Mouse (Mus musculus): ENCODE results near the gene Rasgrp1. TPM values are rescaled to one million over a fixed set of nuclear protein-coding genes. Genes with fewer than 3 reads are reported as not detected.

Rasgrp1 gene
- polyA plus RNA-seq, 1 experiment = not detected

DNA sequence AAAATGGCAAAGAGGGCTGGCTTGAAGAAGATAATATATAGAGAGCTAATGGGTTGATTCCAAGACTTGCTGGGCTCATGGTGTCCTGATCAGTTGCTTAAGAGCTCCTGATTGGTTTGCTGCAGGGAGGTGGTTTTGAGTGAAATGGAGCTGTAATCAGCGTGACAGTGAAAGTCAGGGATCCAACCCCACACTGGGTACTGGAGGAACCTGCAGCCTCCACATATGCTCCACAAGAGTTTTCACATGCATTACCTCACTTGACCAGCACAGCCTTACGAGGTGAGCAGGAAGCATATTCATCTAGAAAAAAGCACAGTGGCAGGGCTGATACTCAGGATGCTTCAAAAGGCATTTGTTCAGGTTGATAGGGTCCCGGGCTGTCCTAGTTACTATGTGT is 21.6 kb downstream of the Rasgrp1 start:
- H3K4me3 ChIP-seq = no peak overlapping the region
- H3K36me3 ChIP-seq (ENCODE audit: control insufficient read depth, insufficient read depth) = no peaks in the 10 kb centered on the region
- no peaks in the 10 kb centered on the region for H3K79me2 ChIP-seq (ENCODE audit: control insufficient read depth, insufficient read depth)
- TF ChIP-seq MYOG (IDR thresholded peaks at IDR 0.05; ENCODE audit: control insufficient read depth in 1 of 3, insufficient read depth in 1 of 3, insufficient read length in 2 of 3, low read depth in 2 of 3) (no peak), POLR2A (IDR thresholded peaks at IDR 0.05; ENCODE audit: insufficient read length, low read depth) (no peak), MYOD1 (IDR thresholded peaks at IDR 0.05; ENCODE audit: control insufficient read depth in 1 of 3, insufficient read length in 2 of 3, low read depth in 2 of 3) (no peak), TCF3 (IDR thresholded peaks at IDR 0.05; ENCODE audit: insufficient read length, low read depth) (no peak)
- no peak overlapping the region for H3ac ChIP-seq (ENCODE audit: control insufficient read depth, insufficient read length)
- H3K27me3 ChIP-seq (ENCODE audit: control insufficient read depth, insufficient read depth, insufficient read length) = peaks cover 11% of the 10 kb centered on the region
- H3K4me2 ChIP-seq (ENCODE audit: low read depth) = no peak overlapping the region

DNA sequence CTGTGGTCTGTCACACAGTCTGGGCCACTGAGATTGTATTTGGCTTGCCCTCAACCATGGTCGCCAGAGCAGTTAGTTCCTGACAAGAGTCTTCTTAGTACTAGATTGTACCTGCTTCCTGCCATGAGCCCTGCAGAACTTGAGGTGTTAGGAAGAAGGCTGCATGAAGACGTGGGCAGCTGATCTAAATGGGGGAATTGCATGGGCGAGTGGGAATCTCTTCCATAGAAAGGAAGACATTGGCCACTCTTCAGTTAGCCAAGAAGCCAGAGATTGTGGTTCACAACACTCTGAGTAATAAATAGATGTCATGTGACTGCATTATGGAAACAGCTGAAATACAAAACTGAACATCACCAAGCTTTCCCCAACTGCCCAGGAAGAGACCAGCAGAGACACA is 23.8 kb downstream of the Rasgrp1 start:
- no peak overlapping the region for H3K4me3 ChIP-seq
- H3ac ChIP-seq (ENCODE audit: control insufficient read depth, insufficient read length) = no peak overlapping the region
- peaks cover 12% of the 10 kb centered on the region for H3K27me3 ChIP-seq (ENCODE audit: control insufficient read depth, insufficient read depth, insufficient read length)
- H3K4me2 ChIP-seq (ENCODE audit: low read depth) = no peak overlapping the region
- TF ChIP-seq POLR2AphosphoS2 (IDR thresholded peaks at IDR 0.05; ENCODE audit: insufficient read length, low read depth) = no peak
- no peak for TF ChIP-seq TCF12 (IDR thresholded peaks at IDR 0.05; ENCODE audit: insufficient read depth, poor library complexity, severe bottlenecking)
- no peak for TF ChIP-seq POLR2A (IDR thresholded peaks at IDR 0.05; ENCODE audit: insufficient read length, low read depth)
- TF ChIP-seq TCF3 (IDR thresholded peaks at IDR 0.05; ENCODE audit: insufficient read length, low read depth) = no peak
- no peak for TF ChIP-seq CEBPB (IDR thresholded peaks at IDR 0.05; ENCODE audit: insufficient read depth, poor library complexity, severe bottlenecking)
- no peak for TF ChIP-seq SRF (IDR thresholded peaks at IDR 0.05; ENCODE audit: control insufficient read depth, insufficient read length, low read depth)
- TF ChIP-seq USF1 (IDR thresholded peaks at IDR 0.05; ENCODE audit: low read depth) = no peak
- no peak for TF ChIP-seq MAX (IDR thresholded peaks at IDR 0.05; ENCODE audit: low read depth)
- no peaks in the 10 kb centered on the region for H3K36me3 ChIP-seq (ENCODE audit: control insufficient read depth, insufficient read depth)
- H3K79me2 ChIP-seq (ENCODE audit: control insufficient read depth, insufficient read depth) = no peaks in the 10 kb centered on the region

DNA sequence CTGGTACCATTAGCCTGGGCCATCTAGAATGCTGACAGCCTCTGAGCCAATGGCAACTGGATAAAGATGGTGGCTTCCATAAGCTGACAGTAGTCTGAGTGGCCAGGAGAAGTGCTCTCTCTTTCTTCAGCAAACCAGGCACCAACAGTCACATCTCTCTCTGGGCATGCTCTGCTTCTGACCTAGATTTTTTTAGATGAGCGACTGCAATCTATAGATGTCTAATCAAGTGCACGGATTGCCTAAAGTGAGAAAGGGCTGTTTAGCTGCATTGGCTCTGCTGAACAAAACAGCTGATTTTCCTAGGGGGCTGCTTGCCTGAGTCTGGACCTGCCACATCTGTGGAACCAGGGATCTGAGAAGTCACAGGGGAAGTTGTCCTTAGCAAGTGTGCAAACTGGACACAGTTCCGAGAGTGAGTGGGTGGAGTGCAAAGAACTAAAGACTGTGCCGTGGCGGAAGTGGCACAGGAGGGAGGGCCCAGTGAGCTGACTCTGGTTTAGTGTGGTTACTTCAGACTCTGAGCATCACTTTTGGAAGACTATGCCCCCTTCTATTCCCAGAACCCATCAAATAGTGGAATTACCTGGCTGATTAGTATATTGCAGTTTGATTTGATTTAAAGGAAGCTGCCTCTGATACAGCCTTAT is 29.1 kb downstream of the Rasgrp1 start:
- Histone ChIP-seq H3K4me3 (no peak overlapping the region), H3K4me2 (ENCODE audit: low read depth) (no peak overlapping the region), H3K27me3 (ENCODE audit: control insufficient read depth, insufficient read depth, insufficient read length) (peaks cover 10% of the 10 kb centered on the region), H3K79me2 (ENCODE audit: control insufficient read depth, insufficient read depth) (no peaks in the 10 kb centered on the region), H3K36me3 (ENCODE audit: control insufficient read depth, insufficient read depth) (no peaks in the 10 kb centered on the region), H3ac (ENCODE audit: control insufficient read depth, insufficient read length) (no peak overlapping the region)
- no peak for TF ChIP-seq SRF (IDR thresholded peaks at IDR 0.05; ENCODE audit: control insufficient read depth, insufficient read length, low read depth)

DNA sequence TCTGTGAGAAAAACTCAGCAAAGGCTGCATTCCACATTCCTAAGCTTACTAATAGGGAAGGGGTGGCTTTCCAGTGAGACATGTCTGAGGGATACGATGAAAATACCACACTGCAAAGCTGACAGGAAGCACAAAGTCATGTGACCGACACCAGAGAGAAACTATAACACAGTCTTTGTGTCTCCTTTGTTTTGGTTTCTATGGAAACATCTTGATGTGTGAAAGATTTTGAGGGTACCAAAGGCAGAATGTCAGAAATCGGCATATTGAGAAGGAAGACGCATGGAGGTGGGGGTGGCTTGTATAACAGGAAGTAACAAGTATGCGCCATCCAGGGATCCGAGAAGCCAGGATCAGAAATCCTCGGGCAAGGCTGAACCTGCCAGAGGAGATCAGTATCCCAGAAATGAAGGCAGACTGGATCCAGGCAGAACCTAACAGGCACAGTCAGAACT is 30.3 kb downstream of the Rasgrp1 start:
- Histone ChIP-seq H3K4me3 (no peak overlapping the region), H3K79me2 (ENCODE audit: control insufficient read depth, insufficient read depth) (no peaks in the 10 kb centered on the region), H3K36me3 (ENCODE audit: control insufficient read depth, insufficient read depth) (no peaks in the 10 kb centered on the region), H3K27me3 (ENCODE audit: control insufficient read depth, insufficient read depth, insufficient read length) (peaks cover 18% of the 10 kb centered on the region), H3K4me2 (ENCODE audit: low read depth) (peak overlapping the region; percentile 42), H3ac (ENCODE audit: control insufficient read depth, insufficient read length) (no peak overlapping the region)
- TF ChIP-seq MYOD1 (IDR thresholded peaks at IDR 0.05; ENCODE audit: control insufficient read depth in 1 of 3, insufficient read length in 2 of 3, low read depth in 2 of 3) (no peak), TCF3 (IDR thresholded peaks at IDR 0.05; ENCODE audit: insufficient read length, low read depth) (no peak), POLR2A (IDR thresholded peaks at IDR 0.05; ENCODE audit: insufficient read length, low read depth) (no peak), TCF12 (IDR thresholded peaks at IDR 0.05; ENCODE audit: insufficient read depth, poor library complexity, severe bottlenecking) (no peak), CEBPB (IDR thresholded peaks at IDR 0.05; ENCODE audit: insufficient read depth, poor library complexity, severe bottlenecking) (no peak), SRF (IDR thresholded peaks at IDR 0.05; ENCODE audit: control insufficient read depth, insufficient read length, low read depth) (no peak), POLR2AphosphoS2 (IDR thresholded peaks at IDR 0.05; ENCODE audit: insufficient read length, low read depth) (no peak), MYOG (IDR thresholded peaks at IDR 0.05; ENCODE audit: control insufficient read depth in 1 of 3, insufficient read depth in 1 of 3, insufficient read length in 2 of 3, low read depth in 2 of 3) (no peak), MAX (IDR thresholded peaks at IDR 0.05; ENCODE audit: low read depth) (no peak), USF1 (IDR thresholded peaks at IDR 0.05; ENCODE audit: low read depth) (no peak), REST (IDR thresholded peaks at IDR 0.05; ENCODE audit: insufficient read depth, insufficient read length) (no peak), E2F4 (IDR thresholded peaks at IDR 0.05; ENCODE audit: insufficient read depth) (no peak)

DNA sequence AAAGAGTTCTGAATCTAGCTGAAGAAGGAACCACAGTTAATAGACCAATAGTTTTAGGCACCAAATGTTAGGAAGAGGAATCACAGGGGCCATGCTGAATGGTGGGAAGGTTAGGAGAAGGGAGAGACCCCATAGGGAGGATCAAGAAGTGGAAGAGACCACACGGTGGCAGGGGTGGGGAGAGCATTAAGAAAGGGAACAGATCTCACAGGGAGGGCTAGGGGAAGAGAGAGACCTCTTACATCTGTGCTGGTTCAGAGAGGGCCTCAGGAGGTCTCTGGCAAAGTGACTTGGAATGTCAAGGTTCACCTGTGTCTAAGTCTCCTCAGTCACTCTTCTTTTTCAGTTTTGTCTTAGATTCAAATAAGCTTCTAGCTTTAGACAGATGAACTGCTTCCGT is 30.8 kb downstream of the Rasgrp1 start:
- no peak overlapping the region for H3K4me2 ChIP-seq (ENCODE audit: low read depth)
- no peaks in the 10 kb centered on the region for H3K79me2 ChIP-seq (ENCODE audit: control insufficient read depth, insufficient read depth)
- no peak overlapping the region for H3K4me3 ChIP-seq
- no peaks in the 10 kb centered on the region for H3K36me3 ChIP-seq (ENCODE audit: control insufficient read depth, insufficient read depth)
- no peak overlapping the region for H3ac ChIP-seq (ENCODE audit: control insufficient read depth, insufficient read length)
- TF ChIP-seq MYOG (IDR thresholded peaks at IDR 0.05; ENCODE audit: control insufficient read depth in 1 of 3, insufficient read depth in 1 of 3, insufficient read length in 2 of 3, low read depth in 2 of 3) = no peak
- no peak for TF ChIP-seq POLR2AphosphoS2 (IDR thresholded peaks at IDR 0.05; ENCODE audit: insufficient read length, low read depth)
- TF ChIP-seq CEBPB (IDR thresholded peaks at IDR 0.05; ENCODE audit: insufficient read depth, poor library complexity, severe bottlenecking) = no peak
- TF ChIP-seq E2F4 (IDR thresholded peaks at IDR 0.05; ENCODE audit: insufficient read depth) = no peak
- no peak for TF ChIP-seq SRF (IDR thresholded peaks at IDR 0.05; ENCODE audit: control insufficient read depth, insufficient read length, low read depth)
- no peak for TF ChIP-seq TCF3 (IDR thresholded peaks at IDR 0.05; ENCODE audit: insufficient read length, low read depth)
- no peak for TF ChIP-seq MYOD1 (IDR thresholded peaks at IDR 0.05; ENCODE audit: control insufficient read depth in 1 of 3, insufficient read length in 2 of 3, low read depth in 2 of 3)
- no peak for TF ChIP-seq REST (IDR thresholded peaks at IDR 0.05; ENCODE audit: insufficient read depth, insufficient read length)
- no peak for TF ChIP-seq TCF12 (IDR thresholded peaks at IDR 0.05; ENCODE audit: insufficient read depth, poor library complexity, severe bottlenecking)
- no peak for TF ChIP-seq MAX (IDR thresholded peaks at IDR 0.05; ENCODE audit: low read depth)
- no peak for TF ChIP-seq POLR2A (IDR thresholded peaks at IDR 0.05; ENCODE audit: insufficient read length, low read depth)
- no peak for TF ChIP-seq USF1 (IDR thresholded peaks at IDR 0.05; ENCODE audit: low read depth)
- peaks cover 18% of the 10 kb centered on the region for H3K27me3 ChIP-seq (ENCODE audit: control insufficient read depth, insufficient read depth, insufficient read length)

Data from myocyte (in vitro differentiated cells).